Mouse (Mus musculus) ovary, postnatal 10 days (tissue): Measurements from ENCODE around the gene Stx8.

ENCODE experiments used
- DNase-seq: peaks from one replicate; pipeline ENCODE4 v3.0.0; 2022; ENCODE audit warnings: low spot score

The Stx8 gene

GRCm38 (mm10) chr11:68228941-68229665, 263.1 kb downstream of the Stx8 start:
- no peak for DNase-seq

GRCm38 (mm10) chr11:68231558-68231957, 265.6 kb downstream of the Stx8 start:
- no peak for DNase-seq

- DNase-seq = no peak
Measured at GRCm38 (mm10) chr11:68233469-68233965, 267.5 kb downstream of the Stx8 start.

DNA sequence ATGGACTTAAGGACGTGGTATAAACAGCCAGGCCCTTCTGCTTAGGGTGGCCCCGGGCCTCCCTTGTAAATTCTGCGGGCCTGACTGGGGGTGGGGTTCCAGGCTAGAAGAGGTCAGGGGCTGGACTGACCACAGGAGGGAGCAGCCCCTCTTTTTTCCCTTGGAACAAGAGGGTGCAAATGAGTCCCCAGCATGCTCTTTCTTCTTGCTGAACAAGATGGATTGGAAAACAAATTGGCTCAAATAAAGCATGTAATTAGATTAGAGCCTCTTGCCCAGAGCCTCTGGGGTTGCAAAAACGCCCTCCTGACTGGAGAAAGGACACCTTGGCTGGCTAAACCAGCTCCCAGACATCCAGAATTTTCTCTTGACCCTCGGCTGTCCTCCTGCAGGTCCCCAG, 273.8 kb downstream of the Stx8 start:
- no peak for DNase-seq

DNA sequence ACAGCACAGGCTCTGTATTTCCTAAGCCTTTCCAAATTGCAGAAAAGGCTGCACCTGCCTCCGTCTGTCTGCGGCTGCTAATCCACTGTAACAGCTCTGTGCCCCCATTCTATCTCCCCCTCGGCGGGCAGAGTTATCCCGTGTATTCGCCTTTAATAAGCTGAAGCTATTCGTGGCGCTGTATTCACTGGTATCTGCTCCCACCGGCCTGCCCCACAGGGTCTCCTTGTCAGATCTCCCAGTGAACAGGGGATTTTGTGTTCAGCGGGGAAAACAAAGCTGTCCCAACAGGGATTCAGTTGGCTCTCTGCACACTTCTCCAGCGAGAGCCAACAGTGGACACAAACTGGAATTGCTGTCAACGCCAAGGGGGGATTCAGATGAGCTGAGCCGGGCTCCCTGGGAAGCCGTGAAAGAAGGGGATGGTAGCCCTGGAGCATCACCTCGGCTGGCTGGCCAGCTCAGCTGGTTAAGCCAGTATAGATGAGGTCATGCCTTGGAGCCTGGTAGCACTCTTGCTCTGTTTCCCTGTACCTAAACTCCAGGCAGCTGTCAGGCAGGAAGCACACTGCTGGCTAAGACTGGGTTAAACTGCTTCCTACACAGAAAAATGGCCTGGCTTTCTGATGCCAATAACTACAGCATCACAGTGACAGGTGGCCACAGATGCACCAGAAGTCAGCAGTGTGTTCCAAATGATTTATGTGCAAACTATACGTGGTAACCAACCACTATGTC, 278.4 kb downstream of the Stx8 start:
- DNase-seq = no peak

GRCm38 (mm10) chr11:68244992-68245261, 278.9 kb downstream of the Stx8 start:
- no peak for DNase-seq

- DNase-seq = no peak
Measured at GRCm38 (mm10) chr11:68247897-68248296, 281.9 kb downstream of the Stx8 start.

DNA sequence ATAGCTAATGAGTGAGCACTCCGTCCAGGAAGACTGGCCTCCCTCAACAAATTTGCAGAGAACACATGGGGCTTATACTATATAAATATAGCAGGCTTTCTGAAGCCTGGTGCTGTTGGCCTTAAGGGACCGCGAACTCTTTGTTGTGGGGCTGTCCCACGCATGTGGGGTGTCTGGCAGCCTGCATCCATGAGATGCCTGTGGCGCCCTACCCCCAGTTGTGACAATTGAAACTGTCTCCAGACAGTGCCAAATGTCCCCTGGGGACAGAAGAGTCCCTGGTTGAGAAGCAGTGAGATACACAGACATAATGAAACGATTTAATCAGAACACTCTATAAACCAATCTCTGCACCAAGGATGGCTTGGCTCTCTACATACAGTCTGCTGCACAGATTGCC, 284.1 kb downstream of the Stx8 start:
- DNase-seq = no peak

DNA sequence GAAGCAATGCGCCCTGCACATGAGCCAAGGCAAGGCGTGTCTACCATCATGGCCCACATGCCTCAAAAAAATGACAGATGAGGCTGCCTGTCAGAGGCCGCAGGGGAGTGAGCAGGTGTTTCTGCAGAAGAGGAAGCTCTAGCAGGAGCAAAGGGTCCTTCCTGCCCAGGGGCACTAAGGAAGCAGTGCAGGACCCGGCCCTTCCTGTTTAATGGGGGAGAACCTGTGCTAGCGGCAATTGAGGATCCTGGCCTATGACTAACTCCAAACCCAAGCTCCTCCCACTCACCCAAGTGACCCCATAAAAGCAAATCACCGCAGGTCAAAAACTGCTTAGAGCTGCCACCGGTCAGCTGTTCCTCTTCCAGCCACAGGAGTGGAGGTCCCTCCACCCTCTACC, 287.5 kb downstream of the Stx8 start:
- DNase-seq = no peak
